Mouse (Mus musculus): Measurements from ENCODE around the gene Tmem56.

GRCm38 (mm10) chr3:121282998-121283397, at the start of gene Tmem56:
- TF ChIP-seq EP300 (IDR thresholded peaks at IDR 0.05; ENCODE audit: insufficient read depth, low read depth, low read length) (no peak), POLR2A (IDR thresholded peaks at IDR 0.05; ENCODE audit: insufficient read depth, low read depth, low read length) (no peak)
